Mouse (Mus musculus) retina, adult 2 months (tissue): Measurements from ENCODE around the gene Dpagt1.
A peak's percentile ranks its signal among the peaks of the same experiment; 100 is the strongest.
"Not testable (repeated sequence)": the region's sequence is repeated elsewhere in the genome, so short reads cannot be mapped to it uniquely, and the experiment has no call there.

Source experiments
- DNase-seq: peaks from one replicate; pipeline ENCODE4 v3.0.0-alpha.2; 2012; ENCODE audit warnings: low read depth, low spot score

The Dpagt1 gene

DNA sequence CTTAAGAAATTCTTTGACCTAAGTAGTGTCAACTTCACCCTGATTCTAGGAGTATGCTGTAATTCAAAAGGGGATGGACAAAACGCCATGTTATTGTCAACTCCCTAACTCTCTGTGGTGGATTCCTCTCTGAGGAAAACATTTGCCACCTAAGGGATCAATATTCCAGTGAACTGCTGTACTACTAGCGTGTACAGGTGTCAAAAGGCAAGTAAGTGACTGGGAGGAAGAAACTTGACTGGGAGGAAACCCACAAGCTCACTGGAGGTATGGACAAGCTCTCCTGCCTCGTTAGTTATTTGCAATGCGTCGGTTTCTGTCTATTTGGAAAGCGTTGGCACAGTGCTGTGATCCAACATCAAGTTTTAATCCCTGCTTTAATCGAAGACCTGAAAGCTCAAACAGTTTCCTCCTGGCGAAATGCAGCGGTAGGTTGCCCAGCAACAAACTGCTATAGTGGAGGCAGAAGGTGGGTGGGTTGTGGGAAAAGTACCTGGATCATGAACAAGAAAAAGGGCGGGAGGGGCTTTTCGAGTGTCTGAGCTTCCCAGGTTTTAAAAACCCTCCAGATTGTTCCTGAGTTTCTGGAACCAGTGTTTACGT, at the start of gene Dpagt1:
TSS of gene Dpagt1 (plus strand) at position 252 of the 603 bp plus-strand sequence.
- DNase-seq, result no peak

GRCm38 (mm10) chr9:44283183-44283582, 42.6 kb upstream of the Dpagt1 start:
- no peak for DNase-seq

DNA sequence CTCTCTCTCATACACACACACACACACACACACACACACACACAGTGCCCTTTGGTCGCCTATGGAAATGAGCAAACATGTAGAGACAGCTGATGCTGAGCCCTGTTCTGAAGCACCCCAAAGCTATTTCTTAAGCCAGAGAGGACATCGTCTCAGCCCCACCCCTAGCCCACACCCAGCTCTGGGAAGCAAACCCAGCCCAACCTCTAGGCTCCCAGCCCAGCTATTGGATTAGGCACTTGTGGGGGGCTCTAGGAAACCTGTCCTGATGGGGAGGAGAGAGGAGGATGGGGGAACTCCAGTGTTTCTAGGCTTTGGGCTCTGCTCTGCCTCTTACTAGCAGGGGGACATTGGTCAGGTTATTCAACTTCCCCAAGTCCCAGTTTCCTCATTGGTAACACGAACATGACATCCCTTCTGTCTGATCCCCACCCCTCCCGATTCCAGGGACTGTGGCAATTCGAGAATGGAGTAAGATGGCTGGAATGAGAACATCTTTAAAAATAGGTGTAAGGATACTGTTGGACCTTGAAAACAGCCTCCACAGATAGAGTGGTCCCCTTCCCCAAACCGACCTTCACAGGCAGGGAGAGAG, 39.5 kb upstream of the Dpagt1 start:
- no peak for DNase-seq

DNA sequence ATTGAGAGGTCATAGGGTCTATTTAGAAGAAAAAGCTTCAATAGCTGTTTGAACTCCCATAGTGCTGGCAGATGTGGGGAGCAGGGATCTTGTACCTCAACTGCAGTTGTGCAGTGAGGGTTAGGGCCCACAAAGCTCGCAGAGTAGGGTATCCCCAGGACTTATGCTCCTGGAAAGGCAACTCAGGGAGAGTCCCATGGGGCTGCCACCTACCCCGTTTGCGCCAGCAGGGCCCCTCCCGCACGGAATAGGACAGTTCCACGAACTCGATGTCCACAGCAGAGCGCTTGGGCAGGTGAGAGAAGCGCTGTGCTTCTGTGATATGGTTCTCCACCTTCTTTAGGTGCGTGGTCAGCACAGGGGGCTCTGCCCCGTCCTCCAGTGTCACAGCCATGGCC, 38.8 kb upstream of the Dpagt1 start:
- no peak for DNase-seq

DNA sequence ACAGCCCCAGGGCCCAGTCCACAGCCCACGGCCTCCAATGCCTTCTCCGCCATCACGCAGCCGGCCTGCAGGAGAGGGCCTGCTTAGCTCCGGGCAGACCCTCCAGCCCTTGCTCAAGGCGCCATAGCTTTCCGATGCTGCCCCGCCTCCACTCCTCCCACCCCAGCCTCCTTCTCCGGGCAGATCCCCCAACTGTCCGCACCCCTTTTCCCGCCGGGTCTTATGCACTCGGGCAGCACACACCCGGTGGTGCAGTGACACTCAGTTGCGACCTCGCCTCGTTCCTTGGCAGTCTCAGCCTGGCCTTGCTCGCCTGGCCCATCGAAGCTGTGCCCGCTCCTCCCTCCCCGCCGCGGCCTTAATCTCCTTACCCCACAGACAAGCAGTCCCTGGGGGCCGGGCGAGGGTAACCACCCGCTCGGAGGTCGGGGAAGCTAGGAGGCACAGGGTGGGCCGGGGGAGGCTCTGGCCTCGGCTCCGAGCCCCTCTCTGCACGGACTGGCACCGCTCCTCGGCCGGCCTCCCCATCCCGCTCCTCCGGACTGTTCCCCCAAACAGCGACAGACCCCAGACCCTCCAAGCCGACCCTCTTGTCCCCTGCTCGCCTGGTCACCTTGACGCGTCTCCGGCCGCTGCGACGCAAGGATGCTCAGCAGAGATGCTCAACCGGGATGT, 38.3 kb upstream of the Dpagt1 start:
- peak; percentile 69 for DNase-seq

GRCm38 (mm10) chr9:44288076-44288958, 37.5 kb upstream of the Dpagt1 start, which contains the start of gene Abcg4:
TSS of gene Abcg4 (minus strand) at chr9:44288615.
- no peak for DNase-seq

DNA sequence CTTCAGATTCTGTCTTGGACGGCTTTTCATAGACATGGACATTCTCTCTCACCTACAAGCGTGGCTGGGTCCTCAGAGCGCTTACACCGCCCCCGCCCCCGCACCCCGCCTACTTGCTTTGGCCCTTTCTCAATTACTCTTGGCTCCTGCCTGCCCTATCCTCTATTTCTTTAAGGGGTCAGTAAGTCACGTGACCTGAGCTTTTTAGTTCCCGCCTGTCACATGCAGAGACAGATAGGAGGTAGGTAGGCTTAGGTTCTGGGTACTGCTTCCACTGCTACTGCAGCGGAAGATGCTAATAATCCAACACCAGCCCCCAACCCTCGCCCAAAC, 36.9 kb upstream of the Dpagt1 start:
- DNase-seq, result no peak

GRCm38 (mm10) chr9:44292490-44292889, 33.3 kb upstream of the Dpagt1 start:
- DNase-seq, result no peak

DNA sequence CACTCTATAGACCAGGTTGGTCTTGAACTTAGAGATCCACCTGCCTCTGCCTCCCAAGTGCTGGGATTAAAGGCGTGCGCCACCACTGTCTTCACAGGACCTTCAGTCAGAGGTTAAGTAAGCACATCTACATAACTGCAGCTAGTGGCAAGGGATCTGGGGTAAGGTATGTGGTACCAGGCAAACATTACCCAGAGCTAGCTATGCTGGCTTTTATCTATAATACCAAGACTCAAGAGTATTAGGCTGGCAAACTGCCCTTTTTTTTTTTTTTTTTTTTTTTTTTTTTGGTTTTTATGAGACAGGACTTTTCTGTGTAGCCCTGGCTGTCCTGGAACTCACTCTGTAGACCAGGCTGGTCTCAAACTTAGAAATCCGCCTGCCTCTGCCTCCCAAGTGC, 25.8 kb upstream of the Dpagt1 start:
- DNase-seq, result not testable (repeated sequence)

DNA sequence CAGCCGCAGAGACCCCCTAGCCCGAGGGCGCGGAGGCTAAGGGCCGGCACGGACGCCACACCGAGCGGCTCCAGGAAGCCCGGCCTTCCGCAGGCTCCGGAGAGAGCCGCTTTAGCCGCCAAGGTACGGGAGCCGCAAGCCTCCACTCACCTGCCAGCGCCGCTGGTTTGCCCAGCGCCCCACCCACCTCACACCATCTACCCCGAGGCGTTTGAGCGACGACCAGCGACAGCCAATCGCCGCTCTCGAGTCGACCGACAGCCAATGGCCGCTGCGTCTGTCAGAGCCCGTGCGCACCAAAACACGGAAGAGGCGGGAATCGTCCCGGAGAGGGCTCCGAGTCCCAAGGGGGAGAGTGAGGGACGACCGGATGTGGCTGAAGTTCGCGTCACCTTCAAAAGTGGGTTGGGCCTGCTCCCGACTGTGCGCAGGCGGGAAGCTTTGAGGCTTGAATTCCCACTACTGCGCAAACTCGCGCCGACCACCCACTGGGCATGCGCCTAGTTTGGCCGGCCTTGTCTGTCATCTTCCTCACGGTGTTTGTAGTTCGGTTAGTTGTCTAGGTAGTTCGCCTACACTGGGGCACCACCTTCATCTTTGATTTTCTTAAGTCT, 20.2 kb upstream of the Dpagt1 start, which contains the start of gene Hinfp:
TSS of gene Hinfp (minus strand) at position 206 of the 614 bp plus-strand sequence.
- peak; percentile 97 for DNase-seq

GRCm38 (mm10) chr9:44306532-44306931, 19.3 kb upstream of the Dpagt1 start:
- DNase-seq, result no peak

DNA sequence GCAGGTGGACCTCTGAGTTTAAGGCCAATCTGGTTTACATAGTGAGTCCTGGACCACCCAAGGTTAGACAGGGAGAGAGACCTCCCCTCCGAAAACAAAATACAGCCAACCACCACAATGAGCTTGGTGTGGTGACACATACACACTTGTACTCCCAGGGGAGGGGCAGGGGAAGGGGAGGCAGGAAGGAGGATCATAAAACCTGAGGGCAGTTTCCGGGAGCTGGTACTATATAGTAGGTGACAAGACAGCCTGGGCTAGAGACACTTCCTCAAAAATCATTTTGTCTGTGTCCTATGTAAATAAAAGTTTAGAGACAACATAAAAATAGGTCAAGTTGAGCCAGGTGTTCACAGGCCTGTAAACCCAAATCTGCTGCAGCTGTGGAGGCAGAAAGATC, 18.6 kb upstream of the Dpagt1 start:
- DNase-seq, result no peak

- DNase-seq, result no peak
These were observed 16.1 kb upstream of the Dpagt1 start for GRCm38 (mm10) chr9:44309756-44310155.

DNA sequence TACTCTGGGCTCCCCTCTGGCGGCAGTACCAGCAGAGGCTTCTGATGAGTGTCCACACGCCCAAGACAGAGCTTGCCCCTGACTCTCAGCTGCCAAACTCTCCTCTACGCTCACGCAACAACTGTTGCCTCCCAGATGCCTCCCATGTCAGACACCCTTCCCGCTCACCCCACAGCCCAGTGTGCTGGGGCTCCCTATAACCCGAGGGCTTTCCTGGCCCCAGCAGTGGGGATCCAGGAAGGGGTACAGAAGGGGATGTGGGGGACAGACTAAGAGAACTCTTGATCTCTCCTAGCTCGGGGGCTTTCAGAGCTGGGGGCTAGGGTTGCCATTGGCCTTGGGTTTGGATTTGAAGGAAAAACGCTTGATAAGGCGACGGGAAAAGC, 15.1 kb upstream of the Dpagt1 start:
- DNase-seq, result no peak

DNA sequence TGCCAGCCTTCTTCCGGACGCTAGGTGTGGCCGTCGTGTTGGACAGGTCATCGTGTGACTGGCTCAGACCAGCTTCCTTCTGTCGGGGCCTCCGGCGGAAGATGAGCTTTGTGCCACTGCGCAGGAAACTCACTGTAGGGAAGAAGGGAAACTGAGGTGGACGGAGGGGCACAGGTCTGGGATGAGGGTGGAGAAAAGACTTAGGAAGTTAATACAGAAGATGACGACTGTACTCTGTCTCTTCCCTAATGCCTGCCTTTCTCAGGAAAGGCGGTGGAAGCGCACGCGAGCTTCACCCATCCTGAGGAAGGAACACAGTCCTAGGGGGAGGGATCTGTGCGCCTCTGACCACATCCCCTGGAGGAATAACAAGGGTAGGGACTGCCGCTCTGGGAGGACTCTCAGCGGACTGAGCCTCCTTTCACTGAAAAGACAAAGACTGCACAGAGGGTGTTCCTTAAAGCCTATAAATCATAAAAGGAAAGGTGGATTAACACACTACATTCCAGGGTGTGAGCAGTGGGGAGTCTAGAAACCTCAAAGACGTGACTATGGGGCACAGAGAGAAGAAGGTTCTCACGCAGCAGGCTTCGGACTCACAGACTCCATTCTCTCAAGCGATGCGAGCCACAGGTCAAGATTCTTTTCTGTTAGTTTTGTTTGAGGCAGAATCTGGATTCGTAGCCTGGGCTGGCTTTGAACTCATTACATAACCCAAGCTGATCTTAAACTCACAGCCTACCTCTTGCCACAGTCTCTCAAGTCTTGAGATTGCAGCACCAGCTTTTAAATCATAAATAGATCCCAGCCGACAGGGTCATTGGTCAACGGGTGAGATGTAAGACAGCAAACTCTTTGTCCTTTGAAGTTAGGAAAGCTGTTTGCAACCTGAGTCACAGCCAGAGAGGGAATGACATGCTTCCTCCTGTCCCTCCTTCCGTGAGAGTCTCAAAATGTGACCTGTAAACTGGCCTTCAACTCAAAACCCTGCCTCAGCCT, 14.4 kb upstream of the Dpagt1 start:
- DNase-seq, result no peak

DNA sequence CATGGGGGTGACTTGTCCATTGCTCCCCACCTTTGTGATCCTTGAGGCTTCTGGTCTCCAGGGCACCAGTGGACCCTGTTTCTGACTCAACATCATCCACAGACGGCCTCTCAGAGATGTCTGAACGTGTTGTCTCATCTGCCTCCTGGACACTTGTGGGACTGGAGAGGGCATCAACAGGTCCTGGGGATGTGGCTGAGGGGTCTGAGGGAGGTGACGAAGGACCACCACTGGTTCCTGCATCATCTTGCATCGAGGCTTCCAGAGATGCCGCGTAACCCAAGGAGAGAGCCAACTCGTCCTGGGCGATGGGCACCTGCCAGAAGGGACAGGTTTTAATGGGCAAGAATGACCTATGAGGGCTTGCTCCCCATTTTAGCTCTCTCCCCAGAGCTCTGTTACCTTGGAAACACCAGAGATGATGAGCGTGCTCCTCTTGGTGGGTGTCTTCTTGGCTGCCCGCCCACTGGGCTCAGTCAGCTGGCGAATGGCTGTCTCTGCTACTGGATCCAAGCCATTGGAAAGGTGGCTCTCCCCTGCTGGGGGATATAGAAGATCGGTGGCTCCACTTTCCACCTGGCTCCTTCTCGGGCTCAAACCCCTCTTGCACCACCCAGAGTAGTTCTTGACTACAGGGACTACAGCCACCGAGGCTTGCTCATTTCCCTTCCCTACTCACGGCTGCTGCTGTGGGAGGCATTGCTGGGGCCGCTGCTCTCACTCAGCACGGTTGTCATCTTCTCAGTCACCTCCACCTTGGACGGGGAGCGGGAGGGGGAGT, 12.2 kb upstream of the Dpagt1 start:
- DNase-seq, result no peak

GRCm38 (mm10) chr9:44314257-44314547, 11.6 kb upstream of the Dpagt1 start:
- DNase-seq, result peak; percentile 78

GRCm38 (mm10) chr9:44314910-44315309, 10.9 kb upstream of the Dpagt1 start:
- DNase-seq, result no peak

GRCm38 (mm10) chr9:44317452-44317851, 8.4 kb upstream of the Dpagt1 start:
- no peak for DNase-seq
